Mouse (Mus musculus): Measurements from ENCODE around the gene Phf3.
"Not testable (repeated sequence)": the region's sequence is repeated elsewhere in the genome, so short reads cannot be mapped to it uniquely, and the experiment has no call there.

The Phf3 gene

GRCm38 (mm10) chr1:30815609-30816008 is 58.1 kb downstream of the Phf3 start:
- DNase-seq = peak in 1 of 2 experiments; percentile 43

- no peak for DNase-seq
These were observed 58.7 kb downstream of the Phf3 start for GRCm38 (mm10) chr1:30814987-30815386.

- no peak for DNase-seq
These were observed 65.5 kb downstream of the Phf3 start for GRCm38 (mm10) chr1:30808101-30808699.

GRCm38 (mm10) chr1:30805688-30806285 is 67.9 kb downstream of the Phf3 start:
- no peak for DNase-seq

GRCm38 (mm10) chr1:30804919-30805318 is 68.8 kb downstream of the Phf3 start:
- DNase-seq = no peak

GRCm38 (mm10) chr1:30801911-30802310 is 71.8 kb downstream of the Phf3 start:
- DNase-seq = peak; percentile 74 to 87

GRCm38 (mm10) chr1:30799277-30799834 is 74.4 kb downstream of the Phf3 start:
- no peak for DNase-seq

- DNase-seq = no peak
These were observed 79.1 kb downstream of the Phf3 start for GRCm38 (mm10) chr1:30794606-30795005.

- no peak for DNase-seq
These were observed 80.3 kb downstream of the Phf3 start for GRCm38 (mm10) chr1:30793357-30793883.

- DNase-seq = no peak
These were observed 80.8 kb downstream of the Phf3 start for GRCm38 (mm10) chr1:30792935-30793334.

- no peak for DNase-seq
These were observed 83.5 kb downstream of the Phf3 start for GRCm38 (mm10) chr1:30790220-30790619.

- DNase-seq = no peak
These were observed 84.0 kb downstream of the Phf3 start for GRCm38 (mm10) chr1:30789689-30790088.

- DNase-seq = no peak
These were observed 84.7 kb downstream of the Phf3 start for GRCm38 (mm10) chr1:30789001-30789400.

GRCm38 (mm10) chr1:30786583-30786982 is 87.1 kb downstream of the Phf3 start:
- no peak for DNase-seq

GRCm38 (mm10) chr1:30783741-30784140 is 90.0 kb downstream of the Phf3 start:
- no peak for DNase-seq

- DNase-seq = peak; percentile 26 to 73
These were observed 93.4 kb downstream of the Phf3 start for GRCm38 (mm10) chr1:30780293-30780692.

GRCm38 (mm10) chr1:30779562-30779961 is 94.2 kb downstream of the Phf3 start:
- no peak for DNase-seq

- peak in 1 of 2 experiments; percentile 18 for DNase-seq
These were observed 95.2 kb downstream of the Phf3 start for GRCm38 (mm10) chr1:30778374-30779005.

- DNase-seq = no peak
These were observed 97.5 kb downstream of the Phf3 start for GRCm38 (mm10) chr1:30776196-30776595.

GRCm38 (mm10) chr1:30773662-30774061 is 100.1 kb downstream of the Phf3 start:
- DNase-seq = no peak

- no peak for DNase-seq
These were observed 100.9 kb downstream of the Phf3 start for GRCm38 (mm10) chr1:30772851-30773250.

GRCm38 (mm10) chr1:30771772-30772171 is 101.9 kb downstream of the Phf3 start:
- no peak for DNase-seq

- not testable (repeated sequence) for DNase-seq
These were observed 103.1 kb downstream of the Phf3 start for GRCm38 (mm10) chr1:30770599-30770998.

- no peak for DNase-seq
These were observed 116.9 kb downstream of the Phf3 start for GRCm38 (mm10) chr1:30756794-30757193.
